Mouse (Mus musculus) myocyte (in vitro differentiated cells): ENCODE results near the gene Gprc5c. TPM values are rescaled to one million over a fixed set of nuclear protein-coding genes. Genes with fewer than 3 reads are reported as not detected.
"Not testable (repeated sequence)": the region's sequence is repeated elsewhere in the genome, so short reads cannot be mapped to it uniquely, and the experiment has no call there.

ENCODE experiments used
- H3K27me3 ChIP-seq: one replicate; pipeline ENCODE4 v1.6.1; 2011; ENCODE audit not compliant: control insufficient read depth, insufficient read depth, insufficient read length
- H3K36me3 ChIP-seq: one replicate; pipeline ENCODE4 v1.6.1; 2011; ENCODE audit not compliant: control insufficient read depth, insufficient read depth
- H3K4me2 ChIP-seq: one replicate; pipeline ENCODE4 v1.6.1; 2011; ENCODE audit warnings: low read depth, control low read depth
- H3K4me3 ChIP-seq: one replicate; pipeline ENCODE4 v1.5.1; 2011; ENCODE audit warnings: mild to moderate bottlenecking, control low read depth, moderate library complexity
- H3K79me2 ChIP-seq: one replicate; pipeline ENCODE4 v1.6.1; 2011; ENCODE audit not compliant: control insufficient read depth, insufficient read depth
- H3ac ChIP-seq: one replicate; pipeline ENCODE4 v1.6.1; 2011; ENCODE audit not compliant: control insufficient read depth, insufficient read length
- CEBPB ChIP-seq: IDR thresholded peaks from 2 replicates; pipeline ENCODE4 v1.6.1; 2011; ENCODE audit warnings: mild to moderate bottlenecking, moderate library complexity; ENCODE audit not compliant: poor library complexity, insufficient read depth, severe bottlenecking
- E2F4 ChIP-seq: IDR thresholded peaks from one replicate; pipeline ENCODE4 v1.6.1; 2011; ENCODE audit warnings: mild to moderate bottlenecking, control low read depth, moderate library complexity; ENCODE audit not compliant: insufficient read depth
- MAX ChIP-seq: IDR thresholded peaks from one replicate; pipeline ENCODE4 v1.6.1; 2011; ENCODE audit warnings: low read depth, mild to moderate bottlenecking, control low read depth
- MYOD1 ChIP-seq, 3 experiments: IDR thresholded peaks; one replicate each; pipeline ENCODE4 v1.6.1; 2011; ENCODE audit warnings: control low read depth in 2 of 3, low read depth in 2 of 3, mild to moderate bottlenecking in 2 of 3, moderate library complexity in 1 of 3; ENCODE audit not compliant: insufficient read length in 2 of 3, control insufficient read depth in 1 of 3
- MYOG ChIP-seq, 3 experiments: IDR thresholded peaks; one replicate each; pipeline ENCODE4 v1.6.1; 2011; ENCODE audit warnings: control low read depth in 2 of 3, low read depth in 2 of 3, mild to moderate bottlenecking in 2 of 3; ENCODE audit not compliant: insufficient read length in 2 of 3, control insufficient read depth in 1 of 3, insufficient read depth in 1 of 3
- POLR2A ChIP-seq: IDR thresholded peaks from one replicate; pipeline ENCODE4 v1.6.1; 2011; ENCODE audit warnings: low read depth, mild to moderate bottlenecking, control low read depth, moderate library complexity; ENCODE audit not compliant: insufficient read length
- POLR2AphosphoS2 ChIP-seq: IDR thresholded peaks from one replicate; pipeline ENCODE4 v1.6.1; 2011; ENCODE audit warnings: low read depth, control low read depth; ENCODE audit not compliant: insufficient read length
- REST ChIP-seq: IDR thresholded peaks from one replicate; pipeline ENCODE4 v1.6.1; 2011; ENCODE audit warnings: mild to moderate bottlenecking, control low read depth, moderate library complexity; ENCODE audit not compliant: insufficient read depth, insufficient read length
- SRF ChIP-seq: IDR thresholded peaks from one replicate; pipeline ENCODE4 v1.6.1; 2011; ENCODE audit warnings: low read depth; ENCODE audit not compliant: control insufficient read depth, insufficient read length
- TCF12 ChIP-seq: IDR thresholded peaks from one replicate; pipeline ENCODE4 v1.6.1; 2011; ENCODE audit warnings: mild to moderate bottlenecking, control low read depth; ENCODE audit not compliant: poor library complexity, insufficient read depth, severe bottlenecking
- TCF3 ChIP-seq: IDR thresholded peaks from one replicate; pipeline ENCODE4 v1.6.1; 2011; ENCODE audit warnings: low read depth, control low read depth; ENCODE audit not compliant: insufficient read length
- USF1 ChIP-seq: IDR thresholded peaks from one replicate; pipeline ENCODE4 v1.6.1; 2011; ENCODE audit warnings: low read depth, mild to moderate bottlenecking, control low read depth, moderate library complexity
- polyA plus RNA-seq: library from polyadenylated mRNA; unstranded; fragments of >200 nt; fragmentation: generic; extraction: Trizol; gene quantifications from one replicate; pipeline ENCODE4 v1.2.1, GENCODE M21; 2012; ENCODE audit warnings: missing spikeins

Gprc5c gene
- polyA plus RNA-seq, 1 experiment, result 172 TPM

- no peaks in the 10 kb centered on the region for H3K79me2 ChIP-seq
- H3K27me3 ChIP-seq, result no peaks in the 10 kb centered on the region
- no peak overlapping the region for H3K4me2 ChIP-seq
- no peak overlapping the region for H3ac ChIP-seq
- H3K4me3 ChIP-seq, result no peak overlapping the region
- H3K36me3 ChIP-seq, result no peaks in the 10 kb centered on the region
- TF ChIP-seq TCF3 (no peak), POLR2A (no peak), TCF12 (no peak), USF1 (peak; percentile 15), E2F4 (no peak)
Measured at GRCm38 (mm10) chr11:114898026-114898425, 47.1 kb downstream of the Gprc5c start.

- Histone ChIP-seq H3K79me2 (no peaks in the 10 kb centered on the region), H3ac (no peak overlapping the region), H3K4me3 (no peak overlapping the region), H3K36me3 (no peaks in the 10 kb centered on the region), H3K27me3 (no peaks in the 10 kb centered on the region), H3K4me2 (peak overlapping the region; percentile 44)
- TF ChIP-seq TCF3 (no peak), POLR2AphosphoS2 (no peak), POLR2A (no peak), REST (no peak), E2F4 (no peak), MYOD1 (IDR thresholded peaks at IDR 0.05; ENCODE audit: control insufficient read depth in 1 of 3, insufficient read length in 2 of 3, low read depth in 2 of 3) (no peak), MYOG (IDR thresholded peaks at IDR 0.05; ENCODE audit: control insufficient read depth in 1 of 3, insufficient read depth in 1 of 3, insufficient read length in 2 of 3, low read depth in 2 of 3) (no peak), CEBPB (no peak), USF1 (no peak), SRF (no peak), TCF12 (no peak), MAX (no peak)
Measured at GRCm38 (mm10) chr11:114903224-114903623, 52.3 kb downstream of the Gprc5c start.

DNA sequence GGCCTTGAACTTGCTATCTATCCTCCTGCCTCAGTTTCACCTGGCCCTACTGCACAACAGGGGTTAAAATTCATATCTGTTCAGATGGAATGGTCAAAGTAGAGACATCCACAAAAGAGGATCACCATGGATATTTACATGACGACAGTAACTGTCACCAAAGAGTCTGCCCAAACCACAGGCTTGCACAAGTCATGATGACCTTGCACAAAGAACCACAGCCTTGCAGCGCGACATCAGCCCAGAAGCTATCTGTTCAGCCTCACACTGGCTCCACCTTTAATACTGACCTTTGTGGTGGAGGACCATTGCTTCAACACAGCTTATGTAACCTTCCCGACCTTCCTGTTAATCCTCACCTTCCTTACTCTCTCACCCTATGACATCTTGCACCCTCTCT is 56.6 kb downstream of the Gprc5c start:
- H3K4me3 ChIP-seq, result no peak overlapping the region
- no peak overlapping the region for H3K4me2 ChIP-seq
- no peak overlapping the region for H3ac ChIP-seq
- TF ChIP-seq POLR2AphosphoS2 (no peak), TCF3 (no peak), MYOD1 (IDR thresholded peaks at IDR 0.05; ENCODE audit: control insufficient read depth in 1 of 3, insufficient read length in 2 of 3, low read depth in 2 of 3) (no peak), TCF12 (no peak), CEBPB (no peak), USF1 (no peak), REST (no peak), MAX (no peak), POLR2A (no peak), MYOG (IDR thresholded peaks at IDR 0.05; ENCODE audit: control insufficient read depth in 1 of 3, insufficient read depth in 1 of 3, insufficient read length in 2 of 3, low read depth in 2 of 3) (no peak), E2F4 (no peak), SRF (no peak)
- H3K27me3 ChIP-seq, result no peaks in the 10 kb centered on the region
- no peaks in the 10 kb centered on the region for H3K36me3 ChIP-seq
- no peaks in the 10 kb centered on the region for H3K79me2 ChIP-seq

DNA sequence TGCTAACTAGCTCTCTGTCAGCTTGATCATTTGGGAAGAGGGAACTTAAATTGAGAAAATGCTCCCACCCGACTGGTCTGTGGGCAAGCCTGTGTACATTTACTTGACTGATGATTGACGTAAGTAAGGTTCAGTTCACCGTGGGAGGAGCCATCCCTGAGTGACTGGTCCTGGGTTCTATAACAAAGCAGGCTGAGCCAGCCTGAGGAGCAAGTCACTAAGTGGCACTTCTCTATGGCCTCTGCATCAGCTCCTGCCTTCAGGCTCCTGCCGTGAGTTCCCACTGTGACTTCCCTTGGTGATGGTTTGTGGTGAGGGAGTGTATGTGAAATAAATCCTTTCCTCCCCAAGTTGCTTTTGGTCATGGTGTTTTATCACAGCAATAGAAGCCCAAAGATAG is 57.1 kb downstream of the Gprc5c start:
- H3K79me2 ChIP-seq, result no peaks in the 10 kb centered on the region
- TF ChIP-seq TCF3 (no peak), TCF12 (no peak), USF1 (no peak), MAX (no peak), CEBPB (no peak)
- no peak overlapping the region for H3K4me3 ChIP-seq
- no peak overlapping the region for H3K4me2 ChIP-seq
- no peaks in the 10 kb centered on the region for H3K36me3 ChIP-seq
- no peak overlapping the region for H3ac ChIP-seq
- H3K27me3 ChIP-seq, result no peaks in the 10 kb centered on the region

DNA sequence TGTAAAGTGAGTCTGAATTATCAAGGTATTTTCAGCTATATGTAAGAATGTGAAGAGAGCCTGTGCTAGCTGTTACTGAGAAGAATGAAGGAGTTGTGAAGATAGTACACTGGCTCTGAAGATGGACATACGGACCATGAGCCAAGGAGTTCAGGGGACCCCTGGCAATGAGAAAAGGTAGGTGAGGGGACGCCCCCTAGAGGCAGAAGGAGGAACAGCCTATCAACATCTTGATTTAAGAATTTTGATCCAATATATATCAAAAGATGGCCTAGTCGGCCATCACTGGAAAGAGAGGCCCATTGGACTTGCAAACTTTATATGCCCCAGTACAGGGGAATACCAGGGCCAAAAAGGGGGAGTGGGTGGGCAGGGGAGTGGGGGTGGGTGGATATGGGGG is 58.6 kb downstream of the Gprc5c start:
- not testable (repeated sequence) for H3K4me3 ChIP-seq, H3K36me3 ChIP-seq, H3ac ChIP-seq, H3K27me3 ChIP-seq, H3K4me2 ChIP-seq, H3K79me2 ChIP-seq

DNA sequence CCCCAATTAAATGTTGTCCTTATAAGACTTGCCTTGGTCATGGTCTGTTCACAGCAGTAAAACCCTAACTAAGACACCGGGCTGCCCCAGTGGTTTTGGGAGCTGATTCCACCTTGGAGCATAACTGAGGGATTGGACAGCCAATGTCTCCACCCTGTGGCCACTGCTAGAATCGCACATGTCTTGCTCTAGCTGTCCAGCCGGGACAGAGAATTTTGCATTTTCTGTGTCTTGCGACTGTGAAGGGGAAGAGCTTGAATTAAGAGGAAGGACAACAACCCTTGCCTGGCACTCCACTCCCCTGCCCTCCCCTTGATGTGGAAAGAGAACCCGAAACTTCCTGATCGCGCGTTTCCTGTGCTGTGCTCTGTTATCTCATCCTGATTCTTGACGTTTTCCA is 61.9 kb downstream of the Gprc5c start:
- H3K27me3 ChIP-seq, result no peaks in the 10 kb centered on the region
- H3K4me2 ChIP-seq, result no peak overlapping the region
- H3K4me3 ChIP-seq, result no peak overlapping the region
- no peak overlapping the region for H3ac ChIP-seq
- no peaks in the 10 kb centered on the region for H3K79me2 ChIP-seq
- H3K36me3 ChIP-seq, result no peaks in the 10 kb centered on the region
- TF ChIP-seq MAX, result peak; percentile 12
- TF ChIP-seq USF1, result no peak
- no peak for TF ChIP-seq CEBPB
